Mouse (Mus musculus): ENCODE results near the gene Kcnj16. TPM values are rescaled to one million over a fixed set of nuclear protein-coding genes. Genes with fewer than 3 reads are reported as not detected.

Gene Kcnj16
- polyA plus RNA-seq (2014; fragmentation: Nextera tagmentation; extraction: Ambion mirVana): not detected in 2 replicates

DNA sequence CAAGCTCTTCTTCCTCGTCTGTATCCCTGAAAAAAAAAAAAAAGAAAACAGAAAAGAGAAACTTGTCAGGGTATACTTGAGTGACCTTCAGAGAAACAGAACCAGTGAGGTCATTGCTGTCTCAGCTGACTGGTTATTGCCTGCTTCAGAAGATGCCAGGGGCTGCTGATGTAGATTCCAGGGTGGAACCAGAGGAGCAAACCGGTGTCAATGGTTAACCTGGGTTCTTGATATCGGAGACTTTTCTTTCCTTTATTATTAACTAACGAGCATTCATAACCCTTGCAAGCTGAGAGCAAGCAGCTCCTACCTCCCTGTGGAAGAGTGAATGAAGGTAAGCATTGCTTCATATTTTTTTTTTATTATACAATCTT, at the start of gene Kcnj16:
Gene Kcnj16 (plus strand): TSS at position 272 of the 374 bp plus-strand sequence.
- H3K36me3 ChIP-seq (ENCODE audit: control insufficient read depth, insufficient read depth, low read length): no peaks in the 10 kb centered on the region
- DNase-seq (ENCODE audit: low spot score): no peak
- ATAC-seq (ENCODE audit: insufficient read depth, low FRiP score, low TSS enrichment): no peak
- no peak within 1 kb of the TSS for H3K4me3 ChIP-seq (ENCODE audit: low read depth, low read length)
- no peak within 1 kb of the TSS for H3K4me2 ChIP-seq (ENCODE audit: low read depth)
- no peaks in the 10 kb centered on the region for H3K27me3 ChIP-seq (ENCODE audit: control insufficient read depth, insufficient read depth, low read length)
- H3K9me3 ChIP-seq (ENCODE audit: control insufficient read depth, low read length): no peaks in the 10 kb centered on the region
- H3K4me1 ChIP-seq (ENCODE audit: control insufficient read depth, insufficient read depth, low read length): no peaks in the 10 kb centered on the region
- 85% methylated on average over 4 of the region's 4 CpGs for WGBS
- no peak within 1 kb of the TSS for H3K27ac ChIP-seq (ENCODE audit: low read depth, low read length)
- no peak within 1 kb of the TSS for H3K9ac ChIP-seq (ENCODE audit: low read length)

GRCm38 (mm10) chr11:110918808-110919465, 48.9 kb upstream of the Kcnj16 start:
- Histone ChIP-seq H3K4me2 (ENCODE audit: low read depth) (no peak overlapping the region), H3K27me3 (ENCODE audit: control insufficient read depth, insufficient read depth, low read length) (no peaks in the 10 kb centered on the region), H3K36me3 (ENCODE audit: control insufficient read depth, insufficient read depth, low read length) (no peaks in the 10 kb centered on the region), H3K4me1 (ENCODE audit: control insufficient read depth, insufficient read depth, low read length) (no peaks in the 10 kb centered on the region), H3K4me3 (ENCODE audit: low read depth, low read length) (no peak overlapping the region), H3K27ac (ENCODE audit: low read depth, low read length) (no peak overlapping the region), H3K9ac (ENCODE audit: low read length) (no peak overlapping the region), H3K9me3 (ENCODE audit: control insufficient read depth, low read length) (no peaks in the 10 kb centered on the region)
- no peak for DNase-seq (ENCODE audit: low spot score)
- no peak for ATAC-seq (ENCODE audit: insufficient read depth, low FRiP score, low TSS enrichment)
- WGBS: 81% methylated on average over 5 of the region's 5 CpGs

GRCm38 (mm10) chr11:110935699-110936098, 32.1 kb upstream of the Kcnj16 start:
- Histone ChIP-seq H3K4me1 (ENCODE audit: control insufficient read depth, insufficient read depth, low read length) (no peaks in the 10 kb centered on the region), H3K27me3 (ENCODE audit: control insufficient read depth, insufficient read depth, low read length) (no peaks in the 10 kb centered on the region), H3K9ac (ENCODE audit: low read length) (no peak overlapping the region), H3K27ac (ENCODE audit: low read depth, low read length) (no peak overlapping the region), H3K4me2 (ENCODE audit: low read depth) (no peak overlapping the region), H3K36me3 (ENCODE audit: control insufficient read depth, insufficient read depth, low read length) (no peaks in the 10 kb centered on the region), H3K4me3 (ENCODE audit: low read depth, low read length) (no peak overlapping the region), H3K9me3 (ENCODE audit: control insufficient read depth, low read length) (no peaks in the 10 kb centered on the region)
- DNase-seq (ENCODE audit: low spot score): no peak
- no peak for ATAC-seq (ENCODE audit: insufficient read depth, low FRiP score, low TSS enrichment)
- WGBS: 92% methylated on average over 3 of the region's 3 CpGs

- Histone ChIP-seq H3K4me3 (ENCODE audit: low read depth, low read length) (no peak overlapping the region), H3K4me2 (ENCODE audit: low read depth) (no peak overlapping the region), H3K27me3 (ENCODE audit: control insufficient read depth, insufficient read depth, low read length) (no peaks in the 10 kb centered on the region), H3K9me3 (ENCODE audit: control insufficient read depth, low read length) (no peaks in the 10 kb centered on the region), H3K9ac (ENCODE audit: low read length) (no peak overlapping the region), H3K4me1 (ENCODE audit: control insufficient read depth, insufficient read depth, low read length) (no peaks in the 10 kb centered on the region), H3K27ac (ENCODE audit: low read depth, low read length) (no peak overlapping the region), H3K36me3 (ENCODE audit: control insufficient read depth, insufficient read depth, low read length) (no peaks in the 10 kb centered on the region)
- 21% methylated on average over 3 of the region's 3 CpGs for WGBS
- ATAC-seq (ENCODE audit: insufficient read depth, low FRiP score, low TSS enrichment) (no peak), DNase-seq (ENCODE audit: low spot score) (no peak)
Measured at GRCm38 (mm10) chr11:110942280-110942679, 25.6 kb upstream of the Kcnj16 start.

- no peak overlapping the region for H3K4me2 ChIP-seq (ENCODE audit: low read depth)
- no peak for ATAC-seq (ENCODE audit: insufficient read depth, low FRiP score, low TSS enrichment)
- H3K4me1 ChIP-seq (ENCODE audit: control insufficient read depth, insufficient read depth, low read length): no peaks in the 10 kb centered on the region
- H3K9ac ChIP-seq (ENCODE audit: low read length): no peak overlapping the region
- no peaks in the 10 kb centered on the region for H3K9me3 ChIP-seq (ENCODE audit: control insufficient read depth, low read length)
- no peak overlapping the region for H3K4me3 ChIP-seq (ENCODE audit: low read depth, low read length)
- 41% methylated on average over 6 of the region's 6 CpGs for WGBS
- H3K27ac ChIP-seq (ENCODE audit: low read depth, low read length): no peak overlapping the region
- H3K36me3 ChIP-seq (ENCODE audit: control insufficient read depth, insufficient read depth, low read length): no peaks in the 10 kb centered on the region
- no peak for DNase-seq (ENCODE audit: low spot score)
- no peaks in the 10 kb centered on the region for H3K27me3 ChIP-seq (ENCODE audit: control insufficient read depth, insufficient read depth, low read length)
Measured at GRCm38 (mm10) chr11:110942695-110943135, 25.1 kb upstream of the Kcnj16 start.

- H3K9me3 ChIP-seq (ENCODE audit: control insufficient read depth, low read length): no peaks in the 10 kb centered on the region
- DNase-seq (ENCODE audit: low spot score) (no peak), ATAC-seq (ENCODE audit: insufficient read depth, low FRiP score, low TSS enrichment) (no peak)
- no peak overlapping the region for H3K27ac ChIP-seq (ENCODE audit: low read depth, low read length)
- 57% methylated on average over 7 of the region's 7 CpGs for WGBS
- H3K9ac ChIP-seq (ENCODE audit: low read length): no peak overlapping the region
- H3K4me2 ChIP-seq (ENCODE audit: low read depth): no peak overlapping the region
- H3K36me3 ChIP-seq (ENCODE audit: control insufficient read depth, insufficient read depth, low read length): no peaks in the 10 kb centered on the region
- H3K27me3 ChIP-seq (ENCODE audit: control insufficient read depth, insufficient read depth, low read length): no peaks in the 10 kb centered on the region
- H3K4me3 ChIP-seq (ENCODE audit: low read depth, low read length): no peak overlapping the region
- H3K4me1 ChIP-seq (ENCODE audit: control insufficient read depth, insufficient read depth, low read length): no peaks in the 10 kb centered on the region
Measured at GRCm38 (mm10) chr11:110956665-110957064, 11.2 kb upstream of the Kcnj16 start.

DNA sequence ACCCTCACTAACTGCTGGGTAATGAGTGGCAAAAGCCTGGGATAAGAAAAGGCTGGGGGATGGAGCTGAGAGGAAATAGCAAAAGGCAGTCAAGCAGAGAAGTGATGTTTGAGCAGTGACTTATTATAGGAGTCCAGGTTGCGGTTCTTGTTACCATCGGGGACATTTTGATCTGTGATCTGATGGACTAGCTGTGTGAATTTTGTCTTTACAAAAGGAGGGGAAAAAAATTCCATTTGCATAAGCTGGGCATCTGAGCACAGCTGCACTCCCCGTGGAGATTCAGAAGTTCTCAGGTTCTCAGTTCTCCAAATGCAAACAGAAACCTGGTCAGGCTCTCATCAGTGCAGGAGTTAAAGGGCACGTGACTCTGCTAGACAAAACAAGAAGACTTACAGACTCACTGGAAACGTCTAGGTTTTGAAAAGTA, 6.2 kb upstream of the Kcnj16 start:
- H3K27me3 ChIP-seq (ENCODE audit: control insufficient read depth, insufficient read depth, low read length): no peaks in the 10 kb centered on the region
- no peak overlapping the region for H3K4me2 ChIP-seq (ENCODE audit: low read depth)
- H3K9me3 ChIP-seq (ENCODE audit: control insufficient read depth, low read length): no peaks in the 10 kb centered on the region
- ATAC-seq (ENCODE audit: insufficient read depth, low FRiP score, low TSS enrichment): no peak
- WGBS: 35% methylated on average over 5 of the region's 5 CpGs
- no peak overlapping the region for H3K4me3 ChIP-seq (ENCODE audit: low read depth, low read length)
- no peaks in the 10 kb centered on the region for H3K4me1 ChIP-seq (ENCODE audit: control insufficient read depth, insufficient read depth, low read length)
- no peak overlapping the region for H3K27ac ChIP-seq (ENCODE audit: low read depth, low read length)
- no peak for DNase-seq (ENCODE audit: low spot score)
- no peaks in the 10 kb centered on the region for H3K36me3 ChIP-seq (ENCODE audit: control insufficient read depth, insufficient read depth, low read length)
- no peak overlapping the region for H3K9ac ChIP-seq (ENCODE audit: low read length)

- no peaks in the 10 kb centered on the region for H3K9me3 ChIP-seq (ENCODE audit: control insufficient read depth, low read length)
- H3K36me3 ChIP-seq (ENCODE audit: control insufficient read depth, insufficient read depth, low read length): no peaks in the 10 kb centered on the region
- ATAC-seq (ENCODE audit: insufficient read depth, low FRiP score, low TSS enrichment) (no peak), DNase-seq (ENCODE audit: low spot score) (no peak)
- H3K27ac ChIP-seq (ENCODE audit: low read depth, low read length): no peak overlapping the region
- no peaks in the 10 kb centered on the region for H3K27me3 ChIP-seq (ENCODE audit: control insufficient read depth, insufficient read depth, low read length)
- no peak overlapping the region for H3K9ac ChIP-seq (ENCODE audit: low read length)
- WGBS: 87% methylated on average over 11 of the region's 11 CpGs
- no peak overlapping the region for H3K4me2 ChIP-seq (ENCODE audit: low read depth)
- H3K4me1 ChIP-seq (ENCODE audit: control insufficient read depth, insufficient read depth, low read length): no peaks in the 10 kb centered on the region
- no peak overlapping the region for H3K4me3 ChIP-seq (ENCODE audit: low read depth, low read length)
Measured at GRCm38 (mm10) chr11:110967019-110967761, 643 bp upstream of the Kcnj16 start.

- DNase-seq (ENCODE audit: low spot score) (no peak), ATAC-seq (ENCODE audit: insufficient read depth, low FRiP score, low TSS enrichment) (no peak)
- Histone ChIP-seq H3K27ac (ENCODE audit: low read depth, low read length) (no peak overlapping the region), H3K4me2 (ENCODE audit: low read depth) (no peak overlapping the region), H3K9me3 (ENCODE audit: control insufficient read depth, low read length) (no peaks in the 10 kb centered on the region), H3K9ac (ENCODE audit: low read length) (no peak overlapping the region), H3K4me1 (ENCODE audit: control insufficient read depth, insufficient read depth, low read length) (no peaks in the 10 kb centered on the region), H3K4me3 (ENCODE audit: low read depth, low read length) (no peak overlapping the region), H3K36me3 (ENCODE audit: control insufficient read depth, insufficient read depth, low read length) (no peaks in the 10 kb centered on the region), H3K27me3 (ENCODE audit: control insufficient read depth, insufficient read depth, low read length) (no peaks in the 10 kb centered on the region)
Measured at GRCm38 (mm10) chr11:110968901-110969300, 1.1 kb downstream of the Kcnj16 start.

Data from neural tube, embryonic 11.5 days (tissue).